Mouse (Mus musculus) heart, adult 2 months (tissue): ENCODE data around the gene Ceacam16. TPM values are rescaled to one million over a fixed set of nuclear protein-coding genes. Genes with fewer than 3 reads are reported as not detected.

Experiments
- DNase-seq, 2 experiments: peaks; one replicate each; pipeline ENCODE4 v3.0.0; 2021
- H3K27ac ChIP-seq: fragments of 200-600 bp; 2 replicates; pipeline ENCODE4 v1.8.1; 2022
- H3K27me3 ChIP-seq: fragments of 200-500 bp; 2 replicates; pipeline ENCODE4 v1.6.1; 2012; ENCODE audit warnings: mild to moderate bottlenecking, low read length, inconsistent platforms, mixed read lengths; ENCODE audit not compliant: control insufficient read depth, insufficient read depth
- H3K36me3 ChIP-seq: fragments of 200-500 bp; 2 replicates; pipeline ENCODE4 v1.6.1; 2012; ENCODE audit warnings: low read length, inconsistent platforms; ENCODE audit not compliant: control insufficient read depth, insufficient read depth
- H3K4me1 ChIP-seq: fragments of 200-500 bp; 2 replicates; pipeline ENCODE4 v1.6.1; 2011; ENCODE audit warnings: low read length; ENCODE audit not compliant: control insufficient read depth, insufficient read depth
- H3K4me3 ChIP-seq: fragments of 200-600 bp; 2 replicates; pipeline ENCODE4 v1.8.1; 2022
- H3K79me2 ChIP-seq: fragments of 200-500 bp; replicated peaks from 2 replicates; pipeline ENCODE4 v1.6.1; 2012; ENCODE audit warnings: mild to moderate bottlenecking, inconsistent platforms, low read length, moderate library complexity, mixed read lengths; ENCODE audit not compliant: control insufficient read depth, insufficient read depth
- H3K9ac ChIP-seq: fragments of 200-500 bp; 2 replicates; pipeline ENCODE4 v1.6.1; 2012; ENCODE audit warnings: low read depth, mild to moderate bottlenecking, control low read depth, inconsistent platforms, low read length, mixed read lengths
- CTCF ChIP-seq: fragments of 200-600 bp; IDR thresholded peaks from 2 replicates; pipeline ENCODE4 v1.8.1; 2022; ENCODE audit warnings: antibody characterized with exemption, mild to moderate bottlenecking, moderate library complexity
- EP300 ChIP-seq: fragments of 200-500 bp; IDR thresholded peaks from 2 replicates; pipeline ENCODE4 v1.6.1; 2011; ENCODE audit warnings: low read depth, low read length, control low read depth; ENCODE audit not compliant: insufficient read depth
- POLR2A ChIP-seq: fragments of 200-500 bp; IDR thresholded peaks from 2 replicates; pipeline ENCODE4 v1.6.1; 2011; ENCODE audit warnings: mild to moderate bottlenecking, low read depth, low read length, control low read depth; ENCODE audit not compliant: insufficient read depth
- WGBS: fragments of 180-500 bp; shearing (Covaris S2); methylation state at CpG from one replicate; pipeline ENCODE4 v1.1.7; 2018; 5-methylcytosine and 5-hydroxymethylcytosine counted together
- intact Hi-C: fragments of 180-260 bp; cut with DNase I; formaldehyde crosslinking; loops from one replicate; pipeline ENCODE4 v1.15.1; 2025
- polyA plus RNA-seq: library from polyadenylated mRNA; depleted of rRNA; stranded (reverse); fragments of >200 nt; gene quantifications from 2 replicates; pipeline ENCODE4 v1.2.3, GENCODE M21; 2012; rRNA removed
- total RNA-seq, 2 experiments: library from RNA; stranded (reverse); gene quantifications; 2 replicates each; pipeline ENCODE4 v1.2.3; 2021

Ceacam16 gene
- total and polyA plus RNA-seq, 3 experiments, result 0.14 to 0.66 TPM; not detected in 1

DNA sequence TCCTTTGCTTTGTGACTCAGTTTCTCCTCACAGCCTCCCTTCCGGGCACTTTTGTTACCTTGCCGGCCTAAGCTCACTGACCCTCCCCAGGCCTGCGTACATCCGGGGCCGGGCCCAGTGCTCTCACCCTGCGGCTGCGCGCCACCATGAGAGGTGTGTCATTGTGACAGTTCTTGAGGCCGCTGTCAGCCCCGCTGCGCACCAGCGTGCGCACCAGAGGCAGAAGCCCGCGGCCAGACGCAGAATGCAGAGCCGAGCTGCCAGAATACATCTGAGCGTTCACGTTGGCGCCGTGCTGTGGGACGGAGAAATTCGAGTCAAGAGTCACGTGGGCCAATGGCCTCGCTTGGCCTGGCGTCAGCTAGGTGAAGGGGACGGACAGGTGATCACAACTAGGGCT, 51.7 kb downstream of the Ceacam16 start:
- Histone ChIP-seq H3K27ac (peak overlapping the region; percentile 74), H3K9ac (peak overlapping the region; percentile 46), H3K27me3 (no peaks in the 10 kb centered on the region), H3K79me2 (no peaks in the 10 kb centered on the region), H3K4me3 (peak overlapping the region; percentile 22), H3K36me3 (no peaks in the 10 kb centered on the region), H3K4me1 (no peaks in the 10 kb centered on the region)
- peak in 1 of 2 experiments; percentile 56 for DNase-seq
- intact Hi-C loops, result loop anchor here (10.0 kb wide), 1 partner anchor 135 kb away; no protein-coding TSS in a partner anchor
- TF ChIP-seq POLR2A (peak; percentile 42; the same call in 1 of the 2 replicates), EP300 (peak; percentile 42; the same call in 1 of the 2 replicates), CTCF (no peak)
- 45% methylated on average over 27 of the region's 27 CpGs for WGBS

DNA sequence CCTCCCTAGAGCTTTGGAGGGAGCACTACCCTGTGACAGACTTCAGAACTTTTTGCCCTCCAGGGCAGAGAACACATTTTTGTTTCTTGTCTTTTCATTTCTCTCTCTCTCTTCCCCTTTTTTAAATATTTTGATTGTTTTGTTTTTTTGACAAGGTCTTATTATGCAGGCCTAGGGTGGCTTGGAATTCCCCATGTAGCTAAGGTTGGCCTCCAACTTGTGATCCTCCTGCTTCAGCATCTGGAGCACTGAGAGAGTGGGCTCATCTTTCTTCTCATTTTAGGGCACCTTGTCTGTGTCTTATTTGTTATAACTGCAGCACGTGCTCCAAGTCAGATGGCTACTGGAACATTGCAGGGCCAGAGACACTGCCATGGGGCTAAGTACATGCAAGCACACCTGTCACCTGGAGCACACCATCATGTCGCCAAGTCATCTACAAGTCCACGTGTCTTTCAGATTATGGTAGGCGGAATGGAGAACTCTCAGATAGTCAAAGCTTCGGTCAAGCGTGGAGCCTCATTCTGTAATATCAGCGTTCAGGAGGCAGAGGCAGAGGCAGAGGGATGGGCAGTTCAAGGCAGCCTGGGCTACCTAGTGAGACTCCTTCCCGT, 54.6 kb downstream of the Ceacam16 start:
- H3K4me3 ChIP-seq, result no peak overlapping the region
- no peaks in the 10 kb centered on the region for H3K27me3 ChIP-seq
- H3K4me1 ChIP-seq, result no peaks in the 10 kb centered on the region
- DNase-seq, result no peak
- WGBS, result 89% methylated on average over 8 of the region's 8 CpGs
- intact Hi-C loops, result loop anchor here (10.0 kb wide), 1 partner anchor 138 kb away; no protein-coding TSS in a partner anchor
- H3K36me3 ChIP-seq, result no peaks in the 10 kb centered on the region
- TF ChIP-seq CTCF (no peak), EP300 (no peak), POLR2A (no peak)
- no peak overlapping the region for H3K9ac ChIP-seq
- no peaks in the 10 kb centered on the region for H3K79me2 ChIP-seq
- H3K27ac ChIP-seq, result no peak overlapping the region

DNA sequence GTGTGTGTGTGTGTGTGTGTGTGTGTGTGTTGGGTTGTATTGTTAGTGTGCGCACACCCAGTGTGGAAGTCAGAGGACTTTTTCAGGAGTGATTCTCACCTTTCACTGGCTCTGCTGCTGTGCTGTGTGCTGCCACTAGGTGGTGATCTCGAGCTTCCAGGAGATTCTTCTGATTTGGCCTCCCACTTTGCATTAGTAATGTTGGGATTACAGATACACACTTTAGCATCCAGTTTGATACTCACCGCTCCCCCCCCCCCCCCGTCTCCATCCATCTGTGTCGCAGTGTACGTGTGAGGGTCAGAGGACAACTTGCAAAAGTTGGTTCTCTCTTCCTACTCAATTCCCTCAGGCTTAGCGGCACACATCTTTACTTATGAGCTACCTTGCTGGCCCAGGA, 58.1 kb downstream of the Ceacam16 start:
- no peaks in the 10 kb centered on the region for H3K79me2 ChIP-seq
- H3K36me3 ChIP-seq, result no peaks in the 10 kb centered on the region
- H3K27me3 ChIP-seq, result no peaks in the 10 kb centered on the region
- TF ChIP-seq EP300 (peak; percentile 91), POLR2A (no peak), CTCF (peak; percentile 70)
- intact Hi-C loops, result loop anchor here (1.0 to 10.0 kb wide), 3 partner anchors 40 to 142 kb away; no protein-coding TSS in a partner anchor
- H3K4me3 ChIP-seq, result no peak overlapping the region
- peaks cover 1% of the 10 kb centered on the region; the same call in 1 of the 2 replicates for H3K4me1 ChIP-seq
- DNase-seq, result peak; percentile 66 to 86
- 21% methylated on average over 7 of the region's 7 CpGs for WGBS
- H3K27ac ChIP-seq, result no peak overlapping the region
- no peak overlapping the region for H3K9ac ChIP-seq

Other genes with a start within 250 kb of the Ceacam16 start
- 1 to 10 TPM; 7.1 to 7.6 TPM for gene Relb, start 231.9 kb downstream of the Ceacam16 start, total RNA-seq
- gene Relb, start 231.9 kb downstream of the Ceacam16 start, polyA plus RNA-seq, result 9.5 and 12.1 TPM in 2 replicates
- 10 to 100 TPM; 61.7 to 74.9 TPM for gene Clptm1, start 196.3 kb downstream of the Ceacam16 start, total RNA-seq
- gene Clptm1, start 196.3 kb downstream of the Ceacam16 start, polyA plus RNA-seq, result 70.1 and 123 TPM in 2 replicates
- under 1 TPM in 1 of 2 experiments, not detected in 1; 0.47 TPM for gene Apoc2, start 183.4 kb downstream of the Ceacam16 start, total RNA-seq
- not detected in 2 replicates for gene Apoc2, start 183.4 kb downstream of the Ceacam16 start, polyA plus RNA-seq
- not detected for gene Gm44805, start 179.9 kb downstream of the Ceacam16 start, total RNA-seq
- gene Gm44805, start 179.9 kb downstream of the Ceacam16 start, polyA plus RNA-seq, result not detected in 2 replicates
- not detected for gene Apoc4, start 179.8 kb downstream of the Ceacam16 start, total RNA-seq
- gene Apoc4, start 179.8 kb downstream of the Ceacam16 start, polyA plus RNA-seq, result 0.82 TPM in 1 of 2 replicates, not detected in the other
- gene Apoc1, start 168.6 kb downstream of the Ceacam16 start, total RNA-seq, result 1 to 10 TPM; 2.7 to 4.2 TPM
- 3.1 and 7.2 TPM in 2 replicates for gene Apoc1, start 168.6 kb downstream of the Ceacam16 start, polyA plus RNA-seq
- gene Apoe, start 162.1 kb downstream of the Ceacam16 start, total RNA-seq, result 100 to 1,000 TPM; 278 to 293 TPM
- gene Apoe, start 162.1 kb downstream of the Ceacam16 start, polyA plus RNA-seq, result 456 and 519 TPM in 2 replicates
- gene Tomm40, start 145.9 kb downstream of the Ceacam16 start, total RNA-seq, result 10 to 100 TPM; 92.7 to 98.2 TPM
- gene Tomm40, start 145.9 kb downstream of the Ceacam16 start, polyA plus RNA-seq, result 81.9 and 91.2 TPM in 2 replicates
- gene Nectin2, start 110.8 kb downstream of the Ceacam16 start, total RNA-seq, result 10 to 100 TPM; 30.2 to 41.4 TPM
- gene Nectin2, start 110.8 kb downstream of the Ceacam16 start, polyA plus RNA-seq, result 29.4 and 30.7 TPM in 2 replicates
- gene Bcam, start 90.3 kb downstream of the Ceacam16 start, total RNA-seq, result 100 to 1,000 TPM; 190 to 214 TPM
- 240 and 262 TPM in 2 replicates for gene Bcam, start 90.3 kb downstream of the Ceacam16 start, polyA plus RNA-seq
- gene Cblc, start 64.5 kb downstream of the Ceacam16 start, total RNA-seq, result under 1 TPM; 0.63 to 0.77 TPM
- gene Cblc, start 64.5 kb downstream of the Ceacam16 start, polyA plus RNA-seq, result 0.41 and 1.2 TPM in 2 replicates
- 1 to 10 TPM; 3.5 to 6.1 TPM for gene Bcl3, start 38.5 kb downstream of the Ceacam16 start, total RNA-seq
- 11.9 and 14.0 TPM in 2 replicates for gene Bcl3, start 38.5 kb downstream of the Ceacam16 start, polyA plus RNA-seq
- gene Gm19345, start 9.3 kb downstream of the Ceacam16 start, total RNA-seq, result not detected
- not detected in 2 replicates for gene Gm19345, start 9.3 kb downstream of the Ceacam16 start, polyA plus RNA-seq
- not detected for gene Ceacam19, start 26.7 kb upstream of the Ceacam16 start, total RNA-seq
- not detected in 2 replicates for gene Ceacam19, start 26.7 kb upstream of the Ceacam16 start, polyA plus RNA-seq
- gene Pvr, start 59.9 kb upstream of the Ceacam16 start, total RNA-seq, result 10 to 100 TPM; 20.1 to 24.5 TPM
- gene Pvr, start 59.9 kb upstream of the Ceacam16 start, polyA plus RNA-seq, result 18.1 and 34.0 TPM in 2 replicates
- gene Igsf23, start 89.5 kb upstream of the Ceacam16 start, total RNA-seq, result 1 to 10 TPM; 1.9 to 2.9 TPM
- 8.6 and 9.9 TPM in 2 replicates for gene Igsf23, start 89.5 kb upstream of the Ceacam16 start, polyA plus RNA-seq
- not detected for gene Ceacam20, start 104.1 kb upstream of the Ceacam16 start, total RNA-seq
- gene Ceacam20, start 104.1 kb upstream of the Ceacam16 start, polyA plus RNA-seq, result not detected in 2 replicates
- not detected for gene Nlrp9b, start 130.2 kb upstream of the Ceacam16 start, total RNA-seq
- not detected in 2 replicates for gene Nlrp9b, start 130.2 kb upstream of the Ceacam16 start, polyA plus RNA-seq
- not detected for gene Vmn1r91, start 238.4 kb upstream of the Ceacam16 start, total RNA-seq
- gene Vmn1r91, start 238.4 kb upstream of the Ceacam16 start, polyA plus RNA-seq, result not detected in 2 replicates